Mouse (Mus musculus): ENCODE results near the gene Lrrc27. TPM values are rescaled to one million over a fixed set of nuclear protein-coding genes. Genes with fewer than 3 reads are reported as not detected.

Lrrc27 gene
- total RNA-seq, 2 experiments from 2014 or later = 9.3 to 10.0 TPM

- intact Hi-C loops (cut with DNase I) = loop anchor here (5.0 kb wide), 1 partner anchor 153 kb away; the partner anchor contains the start of gene Inpp5a
- DNase-seq = peak; percentile 66 to 76
Observed at GRCm38 (mm10) chr7:139234426-139235188, 21.8 kb downstream of the Lrrc27 start.

DNA sequence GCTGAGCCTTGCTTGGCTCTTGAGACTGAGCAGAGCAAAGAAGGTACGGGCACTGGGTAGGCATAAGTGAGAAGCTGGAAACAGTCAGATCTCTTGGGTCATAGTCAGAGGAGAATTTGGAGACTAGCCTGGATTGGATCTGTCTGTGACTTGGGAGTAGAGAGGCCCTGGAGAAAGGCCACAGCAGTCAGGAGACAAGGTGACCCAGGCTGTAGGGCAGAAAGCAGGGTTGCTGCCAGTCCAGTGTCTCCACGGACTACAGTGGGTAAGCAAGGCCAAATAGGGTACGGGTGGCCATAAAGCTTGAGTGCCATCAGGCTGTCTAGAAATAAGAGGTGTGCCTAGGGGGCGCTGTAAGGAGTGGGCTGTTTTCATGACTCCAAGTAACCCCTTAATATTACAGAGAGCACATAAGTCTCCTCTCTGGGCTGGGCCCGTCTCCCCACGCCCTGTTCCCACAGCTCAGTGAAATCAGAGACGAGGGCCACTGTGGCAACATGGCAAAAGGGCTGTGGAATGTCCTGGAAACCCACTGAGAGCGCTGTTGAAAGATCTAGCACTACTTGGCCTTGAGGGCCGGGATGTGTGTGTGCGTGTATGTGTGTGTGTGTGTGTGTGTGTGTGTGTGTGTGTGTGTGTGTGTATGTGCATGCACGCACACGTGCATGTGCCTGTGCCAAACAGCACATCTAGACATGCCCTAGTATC is 23.0 kb downstream of the Lrrc27 start:
- DNase-seq = peak; percentile 57 to 70
- intact Hi-C loops (cut with DNase I) = no loop called here

DNA sequence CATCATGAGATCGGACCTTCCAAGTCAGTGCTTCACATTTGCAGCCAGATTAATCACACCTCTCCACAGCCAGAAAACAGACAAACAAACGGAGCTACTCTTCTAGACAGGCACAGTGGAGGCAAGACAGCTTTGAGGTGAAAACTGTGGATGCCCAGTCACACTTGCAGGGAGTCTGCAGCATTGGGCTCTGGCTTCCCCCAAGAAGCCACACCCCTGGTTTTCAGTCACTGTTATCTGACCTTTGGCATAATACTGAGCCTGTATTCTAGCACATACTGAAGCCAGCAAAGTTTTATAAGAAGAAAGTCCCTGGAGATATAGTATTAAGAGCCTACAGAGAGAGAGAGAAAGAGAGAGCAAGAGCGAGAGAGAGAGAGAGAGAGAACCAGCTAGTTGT is 26.6 kb downstream of the Lrrc27 start:
- intact Hi-C loops (cut with DNase I) = no loop called here
- no peak for DNase-seq

- no peak for DNase-seq
Observed at GRCm38 (mm10) chr7:139246086-139246485, 33.3 kb downstream of the Lrrc27 start.

GRCm38 (mm10) chr7:139246931-139247880 is 34.4 kb downstream of the Lrrc27 start:
- DNase-seq = peak; percentile 73 to 78
- intact Hi-C loops (cut with DNase I) = loop anchor here (5.0 kb wide), 1 partner anchor 120 kb away; no protein-coding TSS in a partner anchor

More at GRCm38 (mm10) chr7:139246086-139246485, 33.3 kb downstream of the Lrrc27 start:
- intact Hi-C loops (cut with DNase I) = loop anchor here (5.0 kb wide), 1 partner anchor 121 kb away; no protein-coding TSS in a partner anchor

- DNase-seq = peak; percentile 86 to 90
- intact Hi-C loops (cut with DNase I) = loop anchor here (5.0 kb wide), 1 partner anchor 119 kb away; no protein-coding TSS in a partner anchor
Observed at GRCm38 (mm10) chr7:139247881-139248614, 35.3 kb downstream of the Lrrc27 start, which contains the start of gene Pwwp2b. Pwwp2b (plus strand) TSS chr7:139248482.

DNA sequence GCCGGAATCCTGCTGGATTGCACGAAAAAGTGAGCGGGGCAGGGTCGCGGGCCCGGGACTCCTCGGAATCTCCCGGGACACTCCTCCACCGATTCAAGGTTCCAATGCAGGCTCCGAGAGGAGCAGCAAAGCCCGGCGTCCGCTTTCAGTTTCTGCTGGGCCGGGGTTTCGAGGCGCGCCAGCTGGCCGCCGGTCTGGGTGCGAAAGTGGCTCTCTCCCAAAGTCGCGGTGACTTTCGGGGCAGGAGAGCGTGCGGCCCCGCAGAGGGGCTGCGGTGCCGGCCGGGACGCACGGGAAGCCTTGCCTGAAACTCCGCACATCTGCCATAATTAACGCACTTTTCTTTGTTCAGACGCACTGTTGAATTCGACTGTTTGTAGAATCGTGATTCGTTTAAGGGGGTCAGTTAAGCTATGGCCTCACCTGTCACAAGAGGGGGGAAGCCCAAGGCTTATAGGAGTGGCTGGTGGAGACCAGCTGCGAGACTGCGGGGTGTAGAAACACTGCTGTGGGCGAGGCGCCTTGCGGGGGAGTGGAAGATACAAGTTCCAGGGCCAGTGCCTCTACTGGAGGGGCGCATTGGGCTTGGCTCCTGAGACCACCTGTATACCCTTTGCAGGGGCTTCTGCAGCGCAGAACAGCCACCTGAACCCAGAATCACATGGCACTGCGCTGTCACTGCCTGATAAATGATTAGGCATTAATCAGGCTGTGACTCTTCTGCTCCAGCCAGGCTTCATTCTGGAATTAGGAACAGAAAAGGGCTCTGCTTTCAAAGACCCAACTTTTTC is 36.0 kb downstream of the Lrrc27 start:
- peak in 1 of 2 experiments; percentile 66 for DNase-seq
- intact Hi-C loops (cut with DNase I) = loop anchor here (5.0 kb wide), 1 partner anchor 118 kb away; no protein-coding TSS in a partner anchor

DNA sequence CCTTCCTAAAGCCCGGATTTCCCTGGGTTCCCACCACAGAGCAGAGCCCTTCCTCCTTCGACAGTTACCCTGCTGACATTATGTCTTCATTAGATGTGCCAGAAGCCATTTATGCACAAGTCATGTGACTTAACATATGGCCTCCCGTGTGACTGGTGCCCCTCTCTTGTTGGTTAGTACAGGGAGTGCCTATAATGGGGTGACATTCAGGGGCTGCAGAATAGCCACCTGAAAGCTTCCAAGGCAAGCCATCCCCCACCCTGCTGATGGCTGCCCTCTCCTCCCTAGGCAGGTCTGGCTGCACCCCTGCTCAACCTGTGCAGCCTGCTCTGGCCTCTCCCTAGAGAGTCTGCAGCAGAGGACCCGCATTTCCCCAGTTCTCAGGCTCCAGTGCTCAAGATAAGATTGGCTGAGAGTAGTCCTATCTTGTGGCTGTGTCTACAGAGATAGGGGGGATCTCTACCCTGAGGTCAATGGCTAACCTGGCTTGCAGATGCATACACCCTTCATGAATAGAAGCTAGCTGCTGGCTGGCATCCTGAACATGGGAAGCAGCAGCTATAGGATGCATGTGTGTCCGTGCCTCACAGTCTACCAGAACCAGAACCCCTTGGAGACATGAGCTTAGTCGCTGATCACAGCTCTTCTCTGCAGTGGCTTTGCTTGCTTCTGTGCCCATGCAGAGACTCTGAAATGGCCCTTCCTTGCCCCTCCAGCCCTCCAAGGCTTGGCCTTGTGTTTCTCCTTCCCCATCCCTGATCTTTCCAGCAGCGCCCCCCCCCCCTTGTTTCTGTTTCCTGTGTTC is 36.8 kb downstream of the Lrrc27 start:
- DNase-seq = no peak
- intact Hi-C loops (cut with DNase I) = loop anchor here (5.0 kb wide), 1 partner anchor 118 kb away; no protein-coding TSS in a partner anchor

DNA sequence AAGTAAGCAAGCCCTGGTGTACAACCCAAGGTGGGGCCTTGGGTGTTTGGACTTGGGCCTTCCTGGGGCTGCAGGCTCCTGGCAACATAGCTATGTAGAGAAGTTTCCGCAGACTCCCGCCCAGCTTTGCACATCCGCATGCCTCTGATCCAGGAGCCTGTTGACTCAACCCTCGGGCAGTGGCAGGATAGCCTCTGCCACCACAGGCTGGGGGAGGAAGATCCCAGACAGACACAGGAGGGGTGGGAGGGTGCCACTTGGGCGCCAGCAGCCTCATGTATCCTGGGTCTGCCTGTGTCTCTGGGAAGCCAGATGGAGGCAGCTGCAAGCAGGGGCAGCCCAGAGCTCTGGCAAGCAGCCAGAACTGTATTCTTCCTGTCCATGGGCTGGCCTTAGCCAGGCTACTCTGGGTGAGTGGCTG is 39.1 kb downstream of the Lrrc27 start:
- peak; percentile 77 for DNase-seq
- intact Hi-C loops (cut with DNase I) = loop anchor here (2.0 kb wide), 1 partner anchor 15 kb away; no protein-coding TSS in a partner anchor

DNA sequence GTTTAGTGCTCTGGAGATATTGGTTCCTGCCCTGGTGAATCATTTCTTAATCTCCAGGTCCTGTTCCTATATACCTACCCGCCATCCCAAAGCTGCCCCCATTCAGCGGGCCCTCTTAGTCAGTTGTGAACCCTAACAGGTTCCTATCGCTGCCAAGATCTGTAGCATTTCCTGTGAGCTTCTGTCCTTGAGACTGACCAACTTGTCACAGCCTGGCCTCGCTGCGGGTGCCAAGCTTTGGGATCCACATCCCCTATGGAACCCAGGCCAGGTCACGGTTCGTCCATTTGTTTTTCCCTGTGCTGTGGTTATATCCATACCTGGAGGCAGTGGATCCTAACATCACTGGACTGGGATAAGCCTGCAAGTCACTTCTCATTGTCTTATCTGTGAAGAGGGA is 39.8 kb downstream of the Lrrc27 start:
- intact Hi-C loops (cut with DNase I) = loop anchor here (2.0 kb wide), 1 partner anchor 14 kb away; no protein-coding TSS in a partner anchor

DNA sequence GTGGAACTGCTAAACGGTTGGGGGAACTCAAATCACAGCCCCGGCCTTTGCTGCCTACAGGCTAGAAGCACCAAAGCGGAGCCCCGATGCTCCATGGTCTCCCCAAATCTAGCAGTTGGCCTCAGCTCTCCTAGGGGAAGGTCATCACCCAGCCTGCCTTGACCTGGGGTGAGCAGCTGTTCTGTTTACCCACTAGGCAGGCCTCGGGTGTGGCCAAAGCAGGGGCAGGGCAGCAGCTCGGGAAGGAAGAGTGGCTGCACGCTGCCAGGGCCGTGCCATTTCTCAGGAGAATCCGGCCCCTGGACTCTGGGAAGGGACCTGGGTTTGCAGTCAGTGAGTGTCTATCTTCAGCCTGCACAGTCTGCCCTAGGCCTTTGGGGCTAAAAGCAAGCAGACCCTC is 40.2 kb downstream of the Lrrc27 start:
- no peak for DNase-seq
- intact Hi-C loops (cut with DNase I) = loop anchor here (2.0 kb wide), 1 partner anchor 14 kb away; no protein-coding TSS in a partner anchor

More for the DNA sequence above, 39.8 kb downstream of the Lrrc27 start:
- no peak for DNase-seq

DNA sequence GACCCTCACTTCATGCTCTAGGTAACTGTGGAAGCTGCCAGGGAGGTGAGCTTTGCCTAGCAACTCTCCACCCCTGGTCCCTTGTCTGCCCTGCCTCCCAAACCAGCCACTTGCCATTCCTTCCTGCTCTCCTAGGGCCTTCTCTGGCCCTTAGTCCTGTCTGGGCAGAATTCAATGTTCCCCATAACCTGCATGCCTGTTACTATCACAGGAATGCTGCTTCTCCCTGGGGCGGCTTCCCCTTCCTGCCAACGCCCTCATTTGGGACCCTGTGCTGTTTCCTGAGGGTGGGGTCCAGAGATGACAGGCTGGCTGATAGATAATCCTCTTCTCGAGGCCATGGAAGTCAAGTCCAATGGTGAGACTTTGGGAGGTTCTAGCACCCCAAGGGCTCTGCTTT is 40.7 kb downstream of the Lrrc27 start:
- DNase-seq = no peak
- intact Hi-C loops (cut with DNase I) = loop anchor here (2.0 kb wide), 1 partner anchor 13 kb away; no protein-coding TSS in a partner anchor

- DNase-seq = no peak
- intact Hi-C loops (cut with DNase I) = no loop called here
Observed at GRCm38 (mm10) chr7:139254626-139255025, 41.8 kb downstream of the Lrrc27 start.

- intact Hi-C loops (cut with DNase I) = no loop called here
- DNase-seq = no peak
Observed at GRCm38 (mm10) chr7:139257752-139258542, 45.2 kb downstream of the Lrrc27 start.

GRCm38 (mm10) chr7:139264337-139264736 is 51.5 kb downstream of the Lrrc27 start:
- DNase-seq = peak in 1 of 2 experiments; percentile 52

DNA sequence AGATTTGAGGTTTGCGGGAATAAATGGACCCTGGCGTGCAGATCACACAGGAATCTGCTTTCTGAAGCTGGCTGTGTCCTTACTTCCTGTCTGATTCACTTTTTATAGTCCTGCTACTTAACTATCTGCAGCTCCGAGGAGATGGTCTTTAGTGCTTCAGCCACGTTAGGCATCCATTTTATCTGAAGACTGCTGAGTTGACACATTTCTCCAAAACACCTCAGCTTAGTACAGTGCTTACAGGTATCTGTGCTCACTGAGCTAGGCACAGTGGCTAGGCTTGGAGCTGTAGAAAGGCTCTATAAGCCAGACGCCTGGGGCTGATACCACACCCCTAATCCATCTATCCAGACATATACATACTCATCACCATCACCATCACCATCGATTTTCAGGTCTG is 52.8 kb downstream of the Lrrc27 start:
- intact Hi-C loops (cut with DNase I) = loop anchor here (2.0 kb wide), 1 partner anchor 13 kb away; no protein-coding TSS in a partner anchor
- no peak for DNase-seq

More at GRCm38 (mm10) chr7:139264337-139264736, 51.5 kb downstream of the Lrrc27 start:
- intact Hi-C loops (cut with DNase I) = no loop called here
